Mouse (Mus musculus): ENCODE measurements at regions not wholly inside any gene's neighbourhood (a gene's known extent, or its start where the extent isn't known, plus 50 kb on each side); places are given as distances from the start of the nearest gene placed in this dataset.

GRCm38 (mm10) chr15:62332129-62332528 is 1409.3 kb upstream of the A1bg start:
- 85% methylated on average over 5 of the region's 5 CpGs for WGBS
- Histone ChIP-seq H3K27me3 (ENCODE audit: low read depth, poor library complexity, severe bottlenecking) (no peaks in the 10 kb centered on the region), H3K9me3 (replicated peaks) (no peaks in the 10 kb centered on the region), H3K4me1 (peaks cover 9% of the 10 kb centered on the region), H3K4me3 (no peak overlapping the region), H3K36me3 (no peaks in the 10 kb centered on the region), H3K27ac (replicated peaks) (no peak overlapping the region)
- no peak for DNase-seq (ENCODE audit: low spot score)

- WGBS: 92% methylated on average over 3 of the region's 3 CpGs
- Histone ChIP-seq H3K4me3 (no peak overlapping the region), H3K4me1 (peaks cover 9% of the 10 kb centered on the region), H3K36me3 (no peaks in the 10 kb centered on the region), H3K9me3 (replicated peaks) (no peaks in the 10 kb centered on the region), H3K27ac (replicated peaks) (no peak overlapping the region), H3K27me3 (ENCODE audit: low read depth, poor library complexity, severe bottlenecking) (no peaks in the 10 kb centered on the region)
- DNase-seq (ENCODE audit: low spot score): no peak
Observed at GRCm38 (mm10) chr15:62331138-62331800, 1408.5 kb upstream of the A1bg start.

GRCm38 (mm10) chr15:62328920-62329319 is 1406.1 kb upstream of the A1bg start:
- H3K27me3 ChIP-seq (ENCODE audit: low read depth, poor library complexity, severe bottlenecking): no peaks in the 10 kb centered on the region
- DNase-seq (ENCODE audit: low spot score): no peak
- peaks cover 9% of the 10 kb centered on the region for H3K4me1 ChIP-seq
- H3K9me3 ChIP-seq (replicated peaks): no peaks in the 10 kb centered on the region
- no peak overlapping the region for H3K27ac ChIP-seq (replicated peaks)
- 48% methylated on average over 3 of the region's 3 CpGs for WGBS
- H3K4me3 ChIP-seq: no peak overlapping the region
- no peaks in the 10 kb centered on the region for H3K36me3 ChIP-seq

- WGBS: 62% methylated on average over 9 of the region's 9 CpGs
- 0 out of 2 replicates have a peak overlapping the region, but pooled peaks have one; percentile 28 for H3K27ac ChIP-seq (replicated peaks)
- peaks cover 9% of the 10 kb centered on the region for H3K4me1 ChIP-seq
- no peaks in the 10 kb centered on the region for H3K27me3 ChIP-seq (ENCODE audit: low read depth, poor library complexity, severe bottlenecking)
- no peak overlapping the region for H3K4me3 ChIP-seq
- no peaks in the 10 kb centered on the region for H3K36me3 ChIP-seq
- peak; percentile 14 for DNase-seq (ENCODE audit: low spot score)
- H3K9me3 ChIP-seq (replicated peaks): no peaks in the 10 kb centered on the region
Observed at GRCm38 (mm10) chr15:62328305-62328881, 1405.6 kb upstream of the A1bg start.

- H3K36me3 ChIP-seq: no peaks in the 10 kb centered on the region
- no peak overlapping the region for H3K27ac ChIP-seq (replicated peaks)
- H3K4me1 ChIP-seq: peaks cover 9% of the 10 kb centered on the region
- no peak overlapping the region for H3K4me3 ChIP-seq
- no peaks in the 10 kb centered on the region for H3K9me3 ChIP-seq (replicated peaks)
- H3K27me3 ChIP-seq (ENCODE audit: low read depth, poor library complexity, severe bottlenecking): no peaks in the 10 kb centered on the region
- 71% methylated on average over 2 of the region's 2 CpGs for WGBS
- DNase-seq (ENCODE audit: low spot score): no peak
Observed at GRCm38 (mm10) chr15:62327481-62327880, 1404.7 kb upstream of the A1bg start.

- no peaks in the 10 kb centered on the region for H3K27me3 ChIP-seq (ENCODE audit: low read depth, poor library complexity, severe bottlenecking)
- H3K4me1 ChIP-seq: peaks cover 9% of the 10 kb centered on the region
- H3K36me3 ChIP-seq: no peaks in the 10 kb centered on the region
- 92% methylated on average over 4 of the region's 4 CpGs for WGBS
- H3K27ac ChIP-seq (replicated peaks): no peak overlapping the region
- no peaks in the 10 kb centered on the region for H3K9me3 ChIP-seq (replicated peaks)
- DNase-seq (ENCODE audit: low spot score): no peak
- H3K4me3 ChIP-seq: no peak overlapping the region
Observed at GRCm38 (mm10) chr15:62326524-62326923, 1403.7 kb upstream of the A1bg start.

GRCm38 (mm10) chr15:62325451-62326290 is 1402.9 kb upstream of the A1bg start:
- DNase-seq (ENCODE audit: low spot score): no peak
- no peaks in the 10 kb centered on the region for H3K9me3 ChIP-seq (replicated peaks)
- 84% methylated on average over 1 of the region's 1 CpGs for WGBS
- H3K4me1 ChIP-seq: peaks cover 9% of the 10 kb centered on the region
- no peaks in the 10 kb centered on the region for H3K36me3 ChIP-seq
- no peaks in the 10 kb centered on the region for H3K27me3 ChIP-seq (ENCODE audit: low read depth, poor library complexity, severe bottlenecking)
- no peak overlapping the region for H3K27ac ChIP-seq (replicated peaks)
- H3K4me3 ChIP-seq: no peak overlapping the region

- WGBS: 82% methylated on average over 5 of the region's 5 CpGs
- no peak overlapping the region for H3K4me3 ChIP-seq
Observed at GRCm38 (mm10) chr15:62320966-62321365, 1398.2 kb upstream of the A1bg start.

GRCm38 (mm10) chr15:62314449-62314848 is 1391.6 kb upstream of the A1bg start:
- Histone ChIP-seq H3K4me1 (no peaks in the 10 kb centered on the region), H3K4me3 (no peak overlapping the region), H3K9me3 (replicated peaks) (no peaks in the 10 kb centered on the region), H3K27me3 (ENCODE audit: low read depth, poor library complexity, severe bottlenecking) (no peaks in the 10 kb centered on the region), H3K36me3 (no peaks in the 10 kb centered on the region), H3K27ac (replicated peaks) (no peak overlapping the region)
- WGBS: 78% methylated on average over 2 of the region's 2 CpGs
- DNase-seq (ENCODE audit: low spot score): no peak

More at GRCm38 (mm10) chr15:62320966-62321365, 1398.2 kb upstream of the A1bg start:
- H3K27me3 ChIP-seq (ENCODE audit: low read depth, poor library complexity, severe bottlenecking): no peaks in the 10 kb centered on the region
- H3K9me3 ChIP-seq (replicated peaks): no peaks in the 10 kb centered on the region
- no peak for DNase-seq (ENCODE audit: low spot score)
- H3K36me3 ChIP-seq: no peaks in the 10 kb centered on the region
- no peaks in the 10 kb centered on the region for H3K4me1 ChIP-seq
- H3K27ac ChIP-seq (replicated peaks): no peak overlapping the region

GRCm38 (mm10) chr15:62302233-62302632 is 1379.4 kb upstream of the A1bg start:
- Histone ChIP-seq H3K27ac (replicated peaks) (no peak overlapping the region), H3K9me3 (replicated peaks) (no peaks in the 10 kb centered on the region), H3K36me3 (no peaks in the 10 kb centered on the region), H3K4me1 (0 out of 2 replicates have a peak, but pooled peaks cover 3% of the 10 kb centered on the region), H3K27me3 (ENCODE audit: low read depth, poor library complexity, severe bottlenecking) (no peaks in the 10 kb centered on the region), H3K4me3 (no peak overlapping the region)
- 90% methylated on average over 3 of the region's 3 CpGs for WGBS
- no peak for DNase-seq (ENCODE audit: low spot score)

- Histone ChIP-seq H3K9me3 (replicated peaks) (no peaks in the 10 kb centered on the region), H3K27ac (replicated peaks) (no peak overlapping the region), H3K36me3 (no peaks in the 10 kb centered on the region), H3K4me3 (no peak overlapping the region), H3K4me1 (0 out of 2 replicates have a peak, but pooled peaks cover 3% of the 10 kb centered on the region), H3K27me3 (ENCODE audit: low read depth, poor library complexity, severe bottlenecking) (no peaks in the 10 kb centered on the region)
- WGBS: 88% methylated on average over 3 of the region's 3 CpGs
- no peak for DNase-seq (ENCODE audit: low spot score)
Observed at GRCm38 (mm10) chr15:62301567-62301966, 1378.8 kb upstream of the A1bg start.

GRCm38 (mm10) chr15:62297138-62297537 is 1374.3 kb upstream of the A1bg start:
- 97% methylated on average over 5 of the region's 5 CpGs for WGBS
- no peak overlapping the region for H3K4me3 ChIP-seq
- H3K36me3 ChIP-seq: no peaks in the 10 kb centered on the region
- H3K9me3 ChIP-seq (replicated peaks): no peaks in the 10 kb centered on the region
- no peak for DNase-seq (ENCODE audit: low spot score)
- H3K27me3 ChIP-seq (ENCODE audit: low read depth, poor library complexity, severe bottlenecking): no peaks in the 10 kb centered on the region
- H3K4me1 ChIP-seq: peaks cover 12% of the 10 kb centered on the region
- no peak overlapping the region for H3K27ac ChIP-seq (replicated peaks)

Measured in midbrain, embryonic 10.5 days (tissue).